Mouse (Mus musculus) hindbrain, embryonic 14.5 days (tissue): ENCODE measurements around the gene Xylb. TPM values are rescaled to one million over a fixed set of nuclear protein-coding genes. Genes with fewer than 3 reads are reported as not detected.

Experiments used
- ATAC-seq: fragments of 200-750 bp; cut with Nextera tagmentation; 2 replicates; pipeline ENCODE4 v1.8.0; 2017; ENCODE audit warnings: moderate number of reproducible peaks, mild to moderate bottlenecking, moderate TSS enrichment, moderate library complexity; ENCODE audit not compliant: low FRiP score
- DNase-seq: peaks from one replicate; pipeline ENCODE4 v3.0.0-alpha.2; 2015; ENCODE audit warnings: low spot score
- H3K27ac ChIP-seq: fragments of 300-500 bp; sonication (generic); 2 replicates; pipeline ENCODE4 v1.5.1; 2014; ENCODE audit warnings: mild to moderate bottlenecking, moderate library complexity
- H3K27me3 ChIP-seq: fragments of 300-500 bp; sonication (generic); 2 replicates; pipeline ENCODE4 v1.6.1; 2014; ENCODE audit warnings: mild to moderate bottlenecking, low read length, mixed read lengths; ENCODE audit not compliant: control insufficient read depth, insufficient read depth
- H3K36me3 ChIP-seq: fragments of 300-500 bp; sonication (generic); replicated peaks from 2 replicates; pipeline ENCODE4 v1.6.1; 2014; ENCODE audit not compliant: control insufficient read depth, insufficient read depth
- H3K4me1 ChIP-seq: fragments of 300-500 bp; sonication (generic); replicated peaks from 2 replicates; pipeline ENCODE4 v1.6.1; 2014; ENCODE audit warnings: antibody characterized with exemption, low read length, mixed read lengths; ENCODE audit not compliant: control insufficient read depth, insufficient read depth
- H3K4me2 ChIP-seq: fragments of 300-500 bp; sonication (generic); replicated peaks from 2 replicates; pipeline ENCODE4 v1.6.1; 2014; ENCODE audit warnings: mild to moderate bottlenecking, moderate library complexity
- H3K4me3 ChIP-seq: fragments of 300-500 bp; sonication (generic); replicated peaks from 2 replicates; pipeline ENCODE4 v1.5.1; 2014; ENCODE audit warnings: mild to moderate bottlenecking, low read length
- H3K9ac ChIP-seq: fragments of 300-500 bp; sonication (generic); 2 replicates; pipeline ENCODE4 v1.6.1; 2014
- H3K9me3 ChIP-seq: fragments of 300-500 bp; sonication (generic); 2 replicates; pipeline ENCODE4 v1.6.1; 2016; ENCODE audit warnings: low read length; ENCODE audit not compliant: control insufficient read depth
- WGBS: fragments of 180-500 bp; shearing (Covaris S2); extraction: QIAGEN DNeasy Blood & Tissue Kit; methylation state at CpG from one replicate; pipeline ENCODE4 v1.1.7; 2014; 5-methylcytosine and 5-hydroxymethylcytosine counted together
- polyA plus RNA-seq: library from polyadenylated mRNA; unstranded; fragments of >200 nt; fragmentation: Nextera tagmentation; extraction: Ambion mirVana; gene quantifications from 2 replicates; pipeline ENCODE4 v1.2.1, GENCODE M21; 2014

Xylb gene
- polyA plus RNA-seq, 1 experiment from 2014 or later = 4.8 TPM

DNA sequence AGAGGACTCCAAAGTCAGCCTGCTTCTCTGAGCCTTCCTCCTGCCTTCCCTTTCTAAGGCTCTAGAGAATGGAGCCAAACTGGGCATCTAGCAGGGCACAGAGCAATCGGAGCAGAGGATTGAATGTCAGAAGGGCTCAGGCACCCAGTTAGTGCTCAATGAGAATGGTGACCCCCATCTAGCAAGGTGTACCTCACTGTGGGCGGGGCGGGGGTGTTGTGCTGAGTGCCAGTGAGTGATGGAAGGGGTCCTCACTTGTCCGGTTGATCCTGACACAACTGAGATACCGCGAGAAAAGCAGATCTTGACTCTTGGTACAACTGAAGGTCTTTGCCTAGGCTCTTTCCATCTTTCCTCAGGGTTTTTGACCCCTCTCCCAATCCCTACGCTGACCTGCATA lies 18.1 kb upstream of the Xylb start:
- Histone ChIP-seq H3K9me3 (no peaks in the 10 kb centered on the region), H3K4me3 (peak overlapping the region; percentile 68; the same call in 1 of the 2 replicates), H3K4me1 (peaks cover 20% of the 10 kb centered on the region), H3K27ac (no peak overlapping the region), H3K27me3 (peaks cover 8% of the 10 kb centered on the region), H3K4me2 (peak overlapping the region; percentile 70), H3K36me3 (peaks cover 11% of the 10 kb centered on the region), H3K9ac (peak overlapping the region; percentile 88; the same call in 1 of the 2 replicates)
- DNase-seq (no peak), ATAC-seq (no peak)
- 55% methylated on average over 7 of the region's 7 CpGs for WGBS

DNA sequence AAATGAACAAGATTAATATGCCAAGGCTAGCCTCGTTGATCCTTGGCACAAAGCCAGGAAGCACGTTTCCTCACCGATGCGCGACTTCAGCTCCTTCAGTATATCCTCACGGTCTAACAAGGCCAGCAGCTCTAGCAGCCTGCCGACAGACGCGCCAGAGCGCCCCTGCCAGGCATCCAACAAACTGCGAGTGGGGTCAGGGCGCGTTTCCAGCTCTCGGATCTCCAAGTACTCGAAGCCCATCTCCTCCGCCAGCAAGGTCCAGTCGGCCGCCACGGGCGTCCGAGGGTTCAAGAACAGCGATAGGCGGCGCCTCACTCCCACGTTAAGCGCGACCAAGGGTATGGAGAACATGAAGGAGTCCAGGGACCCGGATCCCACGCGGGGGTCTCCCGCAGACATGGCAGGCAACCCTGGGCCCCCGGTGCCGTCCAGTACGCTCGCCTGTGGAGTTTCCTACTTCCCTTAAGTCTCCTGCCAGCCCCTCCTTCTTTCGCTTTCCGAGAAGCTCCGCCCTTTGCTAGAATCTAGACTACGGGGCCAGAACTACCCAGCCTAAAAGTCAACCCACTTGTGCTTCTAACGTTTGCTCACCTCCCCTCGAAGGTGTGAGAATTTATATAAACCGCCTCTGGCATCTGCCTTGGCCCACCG lies 17.5 kb upstream of the Xylb start, which contains the start of gene Acaa1a:
Gene Acaa1a (plus strand): TSS at position 119 of the 654 bp plus-strand sequence.
- H3K4me3 ChIP-seq = peak within 1 kb of the TSS; percentile 68
- peak within 1 kb of the TSS; percentile 70 for H3K4me2 ChIP-seq
- peaks cover 20% of the 10 kb centered on the region for H3K4me1 ChIP-seq
- 1% methylated on average over 43 of the region's 43 CpGs for WGBS
- H3K9me3 ChIP-seq = no peaks in the 10 kb centered on the region
- DNase-seq (peak; percentile 46), ATAC-seq (no peak)
- H3K27ac ChIP-seq = peak within 1 kb of the TSS; percentile 79
- H3K36me3 ChIP-seq = peaks cover 17% of the 10 kb centered on the region
- peak within 1 kb of the TSS; percentile 88 for H3K9ac ChIP-seq
- H3K27me3 ChIP-seq = peaks cover 8% of the 10 kb centered on the region

DNA sequence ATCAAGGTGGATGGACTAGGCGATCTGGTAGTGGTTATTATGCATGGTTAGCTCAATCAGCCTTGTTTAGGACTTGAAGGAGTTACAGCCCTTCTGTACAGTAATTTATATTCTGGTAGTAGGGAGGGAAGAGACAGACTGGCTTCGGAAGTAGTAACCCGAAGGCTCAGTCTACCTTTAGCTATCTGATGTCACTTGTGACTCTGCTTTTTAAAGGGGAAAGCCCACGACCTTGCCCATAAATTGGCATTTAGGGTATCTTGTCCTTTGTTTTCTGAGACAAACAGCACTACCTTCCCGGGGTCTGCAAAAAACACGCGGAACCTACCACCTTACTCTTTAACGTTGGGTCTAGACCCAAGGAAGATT lies 17.0 kb upstream of the Xylb start:
- Histone ChIP-seq H3K9me3 (no peaks in the 10 kb centered on the region), H3K9ac (peak overlapping the region; percentile 88), H3K4me2 (peak overlapping the region; percentile 70), H3K36me3 (peaks cover 22% of the 10 kb centered on the region), H3K4me1 (peaks cover 20% of the 10 kb centered on the region), H3K27me3 (peaks cover 8% of the 10 kb centered on the region), H3K27ac (no peak overlapping the region), H3K4me3 (peak overlapping the region; percentile 68)
- 10% methylated on average over 8 of the region's 8 CpGs for whole genome bisulfite sequencing
- DNase-seq (peak; percentile 30), ATAC-seq (no peak)

DNA sequence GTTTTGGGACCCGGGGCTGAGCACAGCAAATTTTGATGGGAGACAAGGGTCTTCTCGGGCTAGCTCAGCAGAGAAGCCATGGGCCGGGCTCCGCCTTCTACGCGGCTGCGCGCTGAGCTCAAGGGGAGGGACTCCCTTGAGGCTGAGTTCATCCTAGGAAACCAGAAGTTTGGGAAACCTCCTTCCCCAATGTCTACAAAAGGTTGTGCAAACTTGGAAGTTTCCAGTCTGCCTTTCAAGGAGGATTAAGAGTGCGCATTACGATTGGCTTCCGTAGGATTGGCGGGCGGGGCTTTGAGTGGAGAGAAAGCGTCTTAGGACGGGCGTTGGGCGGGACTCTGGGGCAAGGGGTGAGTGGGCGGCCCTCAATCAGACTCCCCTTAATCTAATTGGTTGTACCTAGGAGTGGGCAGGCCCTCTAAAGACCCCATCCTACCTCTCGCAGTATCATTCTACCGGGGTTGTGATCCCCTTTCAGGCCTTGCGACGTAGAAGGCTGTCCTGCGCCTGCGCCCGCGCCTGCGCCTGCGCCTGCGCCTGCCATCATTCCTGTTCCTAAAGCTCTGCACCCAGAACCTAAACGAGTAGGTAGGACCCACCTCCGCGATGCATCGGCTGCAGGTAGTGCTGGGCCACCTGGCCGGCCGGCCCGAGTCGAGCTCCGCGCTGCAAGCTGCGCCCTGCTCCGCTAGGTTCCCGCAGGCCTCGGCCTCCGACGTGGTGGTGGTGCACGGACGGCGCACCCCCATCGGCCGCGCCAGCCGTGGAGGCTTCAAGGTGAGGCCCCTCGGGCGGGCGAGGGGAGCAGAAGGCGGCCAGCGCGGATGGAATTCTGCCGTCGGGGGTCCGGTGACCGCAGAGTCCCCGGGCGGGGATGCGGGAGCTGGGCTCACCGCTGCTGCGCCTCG lies 16.0 kb upstream of the Xylb start, which contains the start of gene Myd88:
Gene Myd88 (minus strand): TSS at position 503 of the 908 bp plus-strand sequence.
- Histone ChIP-seq H3K4me1 (peaks cover 20% of the 10 kb centered on the region), H3K4me3 (peak within 1 kb of the TSS; percentile 68), H3K36me3 (peaks cover 32% of the 10 kb centered on the region), H3K4me2 (peak within 1 kb of the TSS; percentile 70), H3K9ac (peak within 1 kb of the TSS; percentile 88), H3K27ac (peak within 1 kb of the TSS; percentile 79), H3K9me3 (no peaks in the 10 kb centered on the region), H3K27me3 (peaks cover 8% of the 10 kb centered on the region)
- under 1% methylated on average over 66 of the region's 68 CpGs for WGBS
- ATAC-seq (peak; percentile 97), DNase-seq (peak; percentile 85)

DNA sequence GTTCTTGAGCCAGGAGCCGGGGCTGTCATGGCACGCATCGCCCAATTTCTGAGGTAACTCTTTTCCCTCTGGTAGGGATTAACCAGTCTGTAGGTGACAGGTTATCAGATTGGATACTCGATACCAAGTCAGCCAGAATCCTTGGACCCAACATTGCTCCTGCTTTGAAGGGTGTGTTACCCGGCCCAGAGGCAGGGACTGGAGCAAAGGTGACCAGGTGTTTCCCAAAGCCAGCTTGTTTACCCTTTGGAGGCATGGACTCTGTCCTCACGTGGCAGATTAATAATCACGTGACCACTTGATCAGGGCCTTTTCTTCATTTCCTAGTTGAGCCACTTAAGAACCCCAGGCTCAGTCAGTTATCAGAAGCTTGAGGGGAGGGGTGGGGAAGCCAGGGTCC lies 14.5 kb upstream of the Xylb start:
- ATAC-seq (no peak), DNase-seq (no peak)
- Histone ChIP-seq H3K9me3 (no peaks in the 10 kb centered on the region), H3K4me3 (no peak overlapping the region), H3K27ac (no peak overlapping the region), H3K36me3 (peaks cover 48% of the 10 kb centered on the region), H3K4me1 (peaks cover 20% of the 10 kb centered on the region), H3K9ac (no peak overlapping the region), H3K4me2 (no peak overlapping the region), H3K27me3 (peaks cover 8% of the 10 kb centered on the region)
- WGBS = 92% methylated on average over 7 of the region's 7 CpGs

DNA sequence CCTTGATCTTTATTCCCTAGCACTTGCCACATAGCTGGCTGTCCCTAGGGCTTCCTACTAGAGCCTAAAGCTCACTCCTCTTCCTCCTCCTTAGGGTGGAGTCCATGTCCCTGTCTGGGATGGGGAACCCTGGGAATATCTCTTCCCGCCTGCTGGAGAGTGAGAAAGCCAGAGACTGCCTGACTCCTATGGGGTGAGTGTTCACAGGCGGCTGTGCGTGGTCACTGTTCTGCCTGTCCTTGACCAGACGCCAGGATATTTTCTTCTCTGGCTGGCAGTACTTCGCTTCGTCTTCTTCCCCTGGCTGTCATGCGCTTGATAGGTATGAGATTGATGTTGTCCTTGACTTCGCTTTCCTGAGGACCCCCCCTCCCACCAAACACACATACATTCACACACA lies 10.8 kb upstream of the Xylb start:
- H3K4me1 ChIP-seq = peaks cover 7% of the 10 kb centered on the region; the same call in 1 of the 2 replicates
- H3K27me3 ChIP-seq = no peaks in the 10 kb centered on the region
- peaks cover 75% of the 10 kb centered on the region for H3K36me3 ChIP-seq
- no peak overlapping the region for H3K4me3 ChIP-seq
- WGBS = 91% methylated on average over 8 of the region's 8 CpGs
- no peak overlapping the region for H3K27ac ChIP-seq
- no peak overlapping the region for H3K9ac ChIP-seq
- H3K9me3 ChIP-seq = no peaks in the 10 kb centered on the region
- no peak for ATAC-seq
- DNase-seq = no peak
- H3K4me2 ChIP-seq = no peak overlapping the region

DNA sequence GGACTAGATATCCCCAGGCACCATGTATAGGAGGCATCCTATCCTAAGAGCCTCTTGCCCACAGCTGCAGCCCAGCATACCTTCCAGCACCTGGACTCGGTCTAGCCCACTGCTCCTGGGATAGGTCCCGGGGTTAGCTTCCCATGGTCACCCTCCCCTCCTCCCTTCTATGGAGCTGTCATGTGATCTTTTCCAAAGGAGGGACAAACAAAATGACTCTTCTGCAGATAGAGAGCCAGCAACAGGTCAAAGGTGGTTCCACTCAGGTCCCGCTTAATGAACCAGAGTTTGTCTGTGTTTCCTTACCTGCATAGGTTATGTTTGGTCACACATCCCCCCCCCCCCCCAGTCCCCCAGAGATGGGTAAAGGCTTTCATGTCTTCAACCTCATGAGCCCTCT lies 6.7 kb upstream of the Xylb start:
- Histone ChIP-seq H3K36me3 (peaks cover 57% of the 10 kb centered on the region), H3K27ac (no peak overlapping the region), H3K4me2 (no peak overlapping the region), H3K4me3 (no peak overlapping the region), H3K4me1 (no peaks in the 10 kb centered on the region), H3K27me3 (no peaks in the 10 kb centered on the region), H3K9me3 (no peaks in the 10 kb centered on the region), H3K9ac (no peak overlapping the region)
- no peak for DNase-seq
- no peak for ATAC-seq
- WGBS = 90% methylated on average over 3 of the region's 3 CpGs

DNA sequence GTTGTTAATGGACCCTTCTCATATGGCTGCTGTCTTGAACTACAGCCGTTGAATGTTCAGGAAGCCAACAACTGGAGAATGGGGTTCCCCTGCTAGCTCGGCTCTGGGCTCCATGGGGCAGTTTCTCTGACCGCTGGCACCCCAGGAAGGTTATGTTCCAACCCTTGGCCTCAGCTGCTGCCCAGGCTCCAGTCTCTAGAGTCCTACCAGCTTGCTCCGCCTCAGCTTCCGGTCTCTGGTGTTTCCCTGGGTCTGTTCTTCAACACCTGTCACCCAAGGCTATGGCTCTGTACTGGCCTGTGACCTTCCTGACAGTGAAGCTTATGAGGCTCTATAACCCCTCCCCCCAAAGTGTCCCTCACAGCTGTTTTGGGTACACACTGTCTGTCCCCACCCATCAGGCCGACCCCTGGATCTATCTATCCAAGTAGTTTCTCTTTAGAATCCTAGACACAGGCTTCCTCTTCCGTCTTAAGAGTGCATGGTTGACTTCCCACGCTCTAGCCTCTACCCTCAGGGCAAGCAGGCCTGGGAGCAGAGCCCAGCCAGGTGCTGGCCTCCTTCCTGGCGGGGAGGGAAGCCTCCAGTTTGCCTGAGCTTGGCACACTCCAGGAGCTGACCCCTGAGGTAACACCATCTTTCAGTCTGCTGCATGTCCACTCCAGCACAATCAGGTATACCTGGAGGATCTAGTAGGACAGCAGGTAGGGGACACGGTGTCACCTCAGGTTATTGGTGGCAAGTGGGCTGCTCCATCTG lies 6.1 kb upstream of the Xylb start:
- ATAC-seq (no peak), DNase-seq (no peak)
- Histone ChIP-seq H3K4me3 (no peak overlapping the region), H3K9ac (no peak overlapping the region), H3K4me2 (no peak overlapping the region), H3K27ac (no peak overlapping the region), H3K9me3 (no peaks in the 10 kb centered on the region), H3K36me3 (peaks cover 51% of the 10 kb centered on the region), H3K4me1 (no peaks in the 10 kb centered on the region), H3K27me3 (no peaks in the 10 kb centered on the region)
- WGBS = 94% methylated on average over 10 of the region's 10 CpGs

DNA sequence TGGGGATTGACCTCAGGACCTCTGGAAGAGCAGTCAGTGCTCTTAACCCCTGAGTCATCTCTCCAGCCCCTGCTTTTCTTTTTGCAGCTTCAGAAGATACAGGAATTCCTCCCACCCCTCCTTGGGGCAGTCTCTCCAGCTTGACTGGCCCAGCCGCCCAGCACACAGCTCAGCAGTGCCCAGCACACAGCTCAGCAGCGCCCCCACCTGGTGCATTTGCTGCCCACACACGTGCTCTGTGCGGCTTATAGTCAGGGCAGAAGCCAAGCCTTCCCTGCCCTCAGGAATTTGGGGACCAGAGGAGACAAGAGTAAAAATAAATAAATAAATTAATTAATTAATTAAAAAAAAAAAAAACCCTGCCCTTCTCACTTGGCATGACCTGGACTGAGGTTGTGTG lies 5.1 kb upstream of the Xylb start:
- H3K4me3 ChIP-seq = no peak overlapping the region
- H3K9ac ChIP-seq = no peak overlapping the region
- H3K27me3 ChIP-seq = no peaks in the 10 kb centered on the region
- WGBS = 19% methylated on average over 4 of the region's 4 CpGs
- no peaks in the 10 kb centered on the region for H3K4me1 ChIP-seq
- no peaks in the 10 kb centered on the region for H3K9me3 ChIP-seq
- H3K4me2 ChIP-seq = no peak overlapping the region
- peak; percentile 69; the same call in 1 of the 2 replicates for ATAC-seq
- no peak overlapping the region for H3K27ac ChIP-seq
- DNase-seq = peak; percentile 70
- peaks cover 41% of the 10 kb centered on the region for H3K36me3 ChIP-seq
